Mouse (Mus musculus) urinary bladder, postnatal 10 days (tissue): ENCODE measurements around the gene Prss2.
"Not testable (repeated sequence)": the region's sequence is repeated elsewhere in the genome, so short reads cannot be mapped to it uniquely, and the experiment has no call there.

Source experiments
- DNase-seq: peaks from one replicate; pipeline ENCODE4 v3.0.0; 2022; ENCODE audit warnings: low spot score

Prss2 gene

GRCm38 (mm10) chr6:41521487-41521886 is at the start of gene Prss2:
Prss2 (plus strand) TSS chr6:41521787.
- DNase-seq, result no peak

- no peak for DNase-seq
Observed at GRCm38 (mm10) chr6:41499374-41499773, 22.2 kb upstream of the Prss2 start.

- no peak for DNase-seq
Observed at GRCm38 (mm10) chr6:41504915-41505314, 16.7 kb upstream of the Prss2 start.

GRCm38 (mm10) chr6:41505323-41505722 is 16.3 kb upstream of the Prss2 start:
- DNase-seq, result no peak

- DNase-seq, result no peak
Observed at GRCm38 (mm10) chr6:41518017-41518524, 3.5 kb upstream of the Prss2 start.

GRCm38 (mm10) chr6:41526453-41526852 is 4.9 kb downstream of the Prss2 start:
- no peak for DNase-seq

- DNase-seq, result no peak
Observed at GRCm38 (mm10) chr6:41527402-41527801, 5.8 kb downstream of the Prss2 start.

GRCm38 (mm10) chr6:41529987-41530386 is 8.4 kb downstream of the Prss2 start:
- DNase-seq, result not testable (repeated sequence)

GRCm38 (mm10) chr6:41532181-41532580 is 10.6 kb downstream of the Prss2 start:
- no peak for DNase-seq

GRCm38 (mm10) chr6:41532687-41533284 is 11.2 kb downstream of the Prss2 start:
- DNase-seq, result no peak

- DNase-seq, result no peak
Observed at GRCm38 (mm10) chr6:41537376-41537775, 15.8 kb downstream of the Prss2 start.

GRCm38 (mm10) chr6:41538296-41538695 is 16.7 kb downstream of the Prss2 start:
- not testable (repeated sequence) for DNase-seq

- DNase-seq, result no peak
Observed at GRCm38 (mm10) chr6:41540746-41541145, 19.2 kb downstream of the Prss2 start.

- no peak for DNase-seq
Observed at GRCm38 (mm10) chr6:41541746-41542145, 20.2 kb downstream of the Prss2 start.

- no peak for DNase-seq
Observed at GRCm38 (mm10) chr6:41542983-41543382, 21.4 kb downstream of the Prss2 start.

- no peak for DNase-seq
Observed at GRCm38 (mm10) chr6:41543411-41544050, 21.9 kb downstream of the Prss2 start.

GRCm38 (mm10) chr6:41544381-41544924 is 22.9 kb downstream of the Prss2 start:
- no peak for DNase-seq

- no peak for DNase-seq
Observed at GRCm38 (mm10) chr6:41545266-41545665, 23.7 kb downstream of the Prss2 start.

GRCm38 (mm10) chr6:41547056-41547650 is 25.6 kb downstream of the Prss2 start:
- no peak for DNase-seq

- no peak for DNase-seq
Observed at GRCm38 (mm10) chr6:41548286-41548685, 26.7 kb downstream of the Prss2 start.

- no peak for DNase-seq
Observed at GRCm38 (mm10) chr6:41553356-41554010, 31.9 kb downstream of the Prss2 start.
